Mouse (Mus musculus): ENCODE results near the gene Tars2. TPM values are rescaled to one million over a fixed set of nuclear protein-coding genes. Genes with fewer than 3 reads are reported as not detected.
"Not testable (repeated sequence)": the region's sequence is repeated elsewhere in the genome, so short reads cannot be mapped to it uniquely, and the experiment has no call there.

The Tars2 gene
- polyA plus RNA-seq, 1 experiment from 2014 or later: 64.4 TPM

GRCm38 (mm10) chr3:95703276-95703675 is 56.7 kb downstream of the Tars2 start:
- no peaks in the 10 kb centered on the region for H3K9me3 ChIP-seq (replicated peaks)
- H3K36me3 ChIP-seq: no peaks in the 10 kb centered on the region
- H3K4me1 ChIP-seq: peaks cover 28% of the 10 kb centered on the region
- WGBS: 96% methylated on average over 3 of the region's 3 CpGs
- H3K27ac ChIP-seq (replicated peaks): no peak overlapping the region
- no peak overlapping the region for H3K4me3 ChIP-seq
- no peak for DNase-seq (ENCODE audit: low spot score)
- H3K27me3 ChIP-seq (ENCODE audit: low read depth, poor library complexity, severe bottlenecking): no peaks in the 10 kb centered on the region

GRCm38 (mm10) chr3:95701877-95702540 is 58.0 kb downstream of the Tars2 start:
- Histone ChIP-seq H3K27ac (replicated peaks) (peak overlapping the region; percentile 88), H3K9me3 (replicated peaks) (no peaks in the 10 kb centered on the region), H3K36me3 (no peaks in the 10 kb centered on the region), H3K27me3 (ENCODE audit: low read depth, poor library complexity, severe bottlenecking) (no peaks in the 10 kb centered on the region), H3K4me1 (peaks cover 28% of the 10 kb centered on the region), H3K4me3 (peak overlapping the region; percentile 49)
- WGBS: 6% methylated on average over 24 of the region's 24 CpGs
- DNase-seq (ENCODE audit: low spot score): peak; percentile 85

- no peak for DNase-seq (ENCODE audit: low spot score)
- no peak overlapping the region for H3K4me3 ChIP-seq
- no peak overlapping the region; the same call in 1 of the 2 replicates for H3K27ac ChIP-seq (replicated peaks)
- peaks cover 36% of the 10 kb centered on the region for H3K4me1 ChIP-seq
- H3K9me3 ChIP-seq (replicated peaks): no peaks in the 10 kb centered on the region
- no peaks in the 10 kb centered on the region for H3K36me3 ChIP-seq
- 82% methylated on average over 2 of the region's 2 CpGs for WGBS
- H3K27me3 ChIP-seq (ENCODE audit: low read depth, poor library complexity, severe bottlenecking): no peaks in the 10 kb centered on the region
These were observed 58.9 kb downstream of the Tars2 start for GRCm38 (mm10) chr3:95701085-95701484.

GRCm38 (mm10) chr3:95700233-95700681 is 59.7 kb downstream of the Tars2 start:
- H3K27me3 ChIP-seq (ENCODE audit: low read depth, poor library complexity, severe bottlenecking): no peaks in the 10 kb centered on the region
- DNase-seq (ENCODE audit: low spot score): no peak
- no peaks in the 10 kb centered on the region for H3K36me3 ChIP-seq
- WGBS: 59% methylated on average over 6 of the region's 6 CpGs
- peaks cover 44% of the 10 kb centered on the region for H3K4me1 ChIP-seq
- no peak overlapping the region for H3K4me3 ChIP-seq
- no peaks in the 10 kb centered on the region for H3K9me3 ChIP-seq (replicated peaks)
- 0 out of 2 replicates have a peak overlapping the region, but pooled peaks have one; percentile 34 for H3K27ac ChIP-seq (replicated peaks)

- Histone ChIP-seq H3K27me3 (ENCODE audit: low read depth, poor library complexity, severe bottlenecking) (no peaks in the 10 kb centered on the region), H3K27ac (replicated peaks) (no peak overlapping the region), H3K4me1 (peaks cover 59% of the 10 kb centered on the region), H3K36me3 (no peaks in the 10 kb centered on the region), H3K4me3 (no peak overlapping the region), H3K9me3 (replicated peaks) (no peaks in the 10 kb centered on the region)
- WGBS: 94% methylated on average over 4 of the region's 4 CpGs
- DNase-seq (ENCODE audit: low spot score): no peak
These were observed 61.7 kb downstream of the Tars2 start for GRCm38 (mm10) chr3:95698286-95698685.

DNA sequence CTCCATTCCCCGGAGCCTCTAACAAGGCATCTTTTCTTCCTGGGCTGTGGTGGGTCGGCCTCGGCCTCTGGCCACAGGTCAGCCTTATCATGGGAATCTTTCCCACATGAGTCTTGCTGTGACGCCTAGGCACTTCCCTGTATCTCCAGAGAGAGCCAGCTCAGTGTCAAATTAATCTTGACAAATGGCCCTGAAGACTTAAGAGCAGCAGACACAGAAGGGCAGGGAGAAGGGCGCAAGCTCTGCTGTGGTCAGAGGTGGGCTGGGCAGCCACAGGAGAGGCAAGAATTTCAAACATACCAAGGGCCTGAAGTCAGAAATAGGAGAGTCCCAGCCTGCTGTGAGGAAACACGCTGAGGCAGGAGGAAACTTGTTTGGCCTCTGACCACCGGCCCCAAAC is 63.6 kb downstream of the Tars2 start:
- Histone ChIP-seq H3K27ac (replicated peaks) (peak overlapping the region; percentile 68), H3K36me3 (0 out of 2 replicates have a peak, but pooled peaks cover 3% of the 10 kb centered on the region), H3K9me3 (replicated peaks) (no peaks in the 10 kb centered on the region), H3K4me3 (no peak overlapping the region), H3K4me1 (peaks cover 48% of the 10 kb centered on the region), H3K27me3 (ENCODE audit: low read depth, poor library complexity, severe bottlenecking) (no peaks in the 10 kb centered on the region)
- 29% methylated on average over 7 of the region's 7 CpGs for WGBS
- DNase-seq (ENCODE audit: low spot score): no peak

- H3K4me1 ChIP-seq: peaks cover 43% of the 10 kb centered on the region
- no peak for DNase-seq (ENCODE audit: low spot score)
- H3K4me3 ChIP-seq: no peak overlapping the region
- H3K9me3 ChIP-seq (replicated peaks): no peaks in the 10 kb centered on the region
- H3K27me3 ChIP-seq (ENCODE audit: low read depth, poor library complexity, severe bottlenecking): no peaks in the 10 kb centered on the region
- WGBS: 45% methylated on average over 3 of the region's 3 CpGs
- 0 out of 2 replicates have a peak, but pooled peaks cover 6% of the 10 kb centered on the region for H3K36me3 ChIP-seq
- H3K27ac ChIP-seq (replicated peaks): peak overlapping the region; percentile 40; the same call in 1 of the 2 replicates
These were observed 64.2 kb downstream of the Tars2 start for GRCm38 (mm10) chr3:95695796-95696195.

DNA sequence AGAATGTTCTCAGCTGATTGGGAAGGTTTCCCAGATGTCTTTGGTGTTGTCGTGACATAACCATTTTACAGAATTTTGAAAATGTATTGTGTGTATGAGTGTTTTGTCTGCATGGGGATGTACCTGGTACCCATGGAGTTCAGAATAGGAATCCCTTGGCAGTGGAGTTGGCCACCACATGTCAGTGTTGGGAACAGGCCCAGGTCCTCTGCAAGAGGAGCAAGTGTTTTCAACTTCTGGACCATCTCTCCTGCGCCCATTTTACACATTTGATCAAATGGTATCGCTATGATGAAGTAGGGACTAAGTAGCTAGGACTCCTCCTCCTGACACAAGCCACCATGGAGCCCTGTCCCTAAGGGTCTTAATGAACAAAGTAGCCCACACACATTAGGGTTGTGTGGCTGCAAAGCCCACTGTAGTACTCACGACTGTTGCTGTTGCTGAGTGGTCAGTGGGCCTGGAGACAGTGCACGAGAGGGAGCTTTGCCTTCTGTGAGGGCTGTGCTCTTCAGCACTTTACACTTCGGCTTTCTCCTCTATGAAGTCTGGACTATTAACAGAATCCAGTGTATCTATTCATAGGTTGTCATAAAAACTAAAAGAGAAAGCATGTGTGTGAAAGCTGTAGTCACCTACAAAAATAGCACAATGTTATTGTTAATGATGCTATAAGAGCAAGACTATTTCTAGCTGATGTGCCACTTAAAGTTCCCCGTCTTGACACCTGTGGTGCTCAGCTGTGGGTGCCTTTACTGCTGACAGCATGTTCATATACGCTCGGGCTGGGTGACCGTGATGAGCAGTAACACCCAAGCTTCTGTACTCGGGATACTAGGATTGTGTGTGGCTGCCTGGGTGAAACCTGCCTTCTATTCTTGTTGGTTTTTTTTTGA is 65.0 kb downstream of the Tars2 start:
- H3K4me1 ChIP-seq: peaks cover 40% of the 10 kb centered on the region

GRCm38 (mm10) chr3:95693821-95694807 is 65.9 kb downstream of the Tars2 start:
- peaks cover 46% of the 10 kb centered on the region for H3K4me1 ChIP-seq
- no peak for DNase-seq (ENCODE audit: low spot score)
- 0 out of 2 replicates have a peak, but pooled peaks cover 6% of the 10 kb centered on the region for H3K36me3 ChIP-seq
- WGBS: 67% methylated on average over 11 of the region's 11 CpGs
- H3K9me3 ChIP-seq (replicated peaks): no peaks in the 10 kb centered on the region
- H3K27me3 ChIP-seq (ENCODE audit: low read depth, poor library complexity, severe bottlenecking): peaks cover 1% of the 10 kb centered on the region; the same call in 1 of the 2 replicates
- no peak overlapping the region for H3K27ac ChIP-seq (replicated peaks)
- no peak overlapping the region for H3K4me3 ChIP-seq

More for the DNA sequence above, 65.0 kb downstream of the Tars2 start:
- no peak for DNase-seq (ENCODE audit: low spot score)
- H3K9me3 ChIP-seq (replicated peaks): no peaks in the 10 kb centered on the region
- 0 out of 2 replicates have a peak, but pooled peaks cover 6% of the 10 kb centered on the region for H3K36me3 ChIP-seq
- peak overlapping the region; percentile 40; the same call in 1 of the 2 replicates for H3K27ac ChIP-seq (replicated peaks)
- WGBS: 88% methylated on average over 11 of the region's 11 CpGs
- no peak overlapping the region for H3K4me3 ChIP-seq
- no peaks in the 10 kb centered on the region for H3K27me3 ChIP-seq (ENCODE audit: low read depth, poor library complexity, severe bottlenecking)

- DNase-seq (ENCODE audit: low spot score): no peak
- H3K4me1 ChIP-seq: peaks cover 54% of the 10 kb centered on the region
- no peak overlapping the region for H3K4me3 ChIP-seq
- H3K27ac ChIP-seq (replicated peaks): no peak overlapping the region
- peaks cover 14% of the 10 kb centered on the region for H3K27me3 ChIP-seq (ENCODE audit: low read depth, poor library complexity, severe bottlenecking)
- 0 out of 2 replicates have a peak, but pooled peaks cover 6% of the 10 kb centered on the region for H3K36me3 ChIP-seq
- 82% methylated on average over 6 of the region's 6 CpGs for WGBS
- no peaks in the 10 kb centered on the region for H3K9me3 ChIP-seq (replicated peaks)
These were observed 67.3 kb downstream of the Tars2 start for GRCm38 (mm10) chr3:95692677-95693076.

- DNase-seq (ENCODE audit: low spot score); H3K36me3 ChIP-seq; H3K27ac ChIP-seq (replicated peaks); H3K9me3 ChIP-seq (replicated peaks); H3K4me3 ChIP-seq: not testable (repeated sequence)
- WGBS: 90% methylated on average over 2 of the region's 2 CpGs
- Histone ChIP-seq H3K4me1 (peaks cover 58% of the 10 kb centered on the region), H3K27me3 (ENCODE audit: low read depth, poor library complexity, severe bottlenecking) (peaks cover 27% of the 10 kb centered on the region)
These were observed 69.5 kb downstream of the Tars2 start for GRCm38 (mm10) chr3:95690552-95690951.

Measured in midbrain, embryonic 10.5 days (tissue).